Mouse (Mus musculus): Measurements from ENCODE around the gene Ankfn1. TPM values are rescaled to one million over a fixed set of nuclear protein-coding genes. Genes with fewer than 3 reads are reported as not detected.

Ankfn1 gene
- polyA plus RNA-seq, 1 experiment = 2.4 TPM

DNA sequence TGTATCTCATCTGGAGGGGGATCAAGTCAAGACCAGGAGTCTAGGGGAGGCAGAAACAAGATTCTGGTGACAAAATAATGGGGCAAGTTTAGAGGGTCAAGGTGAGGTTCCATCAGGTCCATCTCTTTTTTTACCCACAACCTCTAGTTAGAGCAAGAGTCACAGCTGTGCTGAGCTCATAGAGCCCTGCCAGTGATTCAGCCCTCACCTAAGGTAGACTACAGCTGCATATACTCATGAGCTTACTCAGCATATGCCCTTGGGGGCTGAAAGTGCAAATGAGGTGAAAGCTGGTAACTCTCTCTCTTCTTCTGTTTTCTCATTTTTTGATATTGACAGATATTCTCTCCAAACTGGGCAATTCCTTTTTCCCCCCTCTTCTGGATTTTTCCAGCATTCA lies 150.2 kb downstream of the Ankfn1 start:
- no peak for DNase-seq
- no peak overlapping the region for H3K27ac ChIP-seq (ENCODE audit: insufficient read depth, low read length)
- no peaks in the 10 kb centered on the region for H3K27me3 ChIP-seq (ENCODE audit: control insufficient read depth, insufficient read depth, low read length)
- H3K4me3 ChIP-seq (replicated peaks; ENCODE audit: insufficient read depth, low read depth, low read length) = no peak overlapping the region
- no peaks in the 10 kb centered on the region for H3K4me1 ChIP-seq (ENCODE audit: control insufficient read depth, insufficient read depth, low read length)
- TF ChIP-seq CTCF (IDR thresholded peaks at IDR 0.05; ENCODE audit: borderline replicate concordance, insufficient read depth, low read depth, low read length) (no peak), POLR2A (IDR thresholded peaks at IDR 0.05; ENCODE audit: borderline replicate concordance, insufficient read depth, low read length) (no peak)

- H3K27me3 ChIP-seq (ENCODE audit: control insufficient read depth, insufficient read depth, low read length) = no peaks in the 10 kb centered on the region
- TF ChIP-seq CTCF (IDR thresholded peaks at IDR 0.05; ENCODE audit: borderline replicate concordance, insufficient read depth, low read depth, low read length) = no peak
- 62% methylated on average over 13 of the region's 13 CpGs for WGBS
- H3K4me3 ChIP-seq (replicated peaks; ENCODE audit: insufficient read depth, low read depth, low read length) = no peak overlapping the region
- no peak overlapping the region for H3K27ac ChIP-seq (ENCODE audit: insufficient read depth, low read length)
- no peaks in the 10 kb centered on the region for H3K4me1 ChIP-seq (ENCODE audit: control insufficient read depth, insufficient read depth, low read length)
- no peak for DNase-seq
Measured at GRCm38 (mm10) chr11:89623698-89624445, 153.6 kb downstream of the Ankfn1 start.

DNA sequence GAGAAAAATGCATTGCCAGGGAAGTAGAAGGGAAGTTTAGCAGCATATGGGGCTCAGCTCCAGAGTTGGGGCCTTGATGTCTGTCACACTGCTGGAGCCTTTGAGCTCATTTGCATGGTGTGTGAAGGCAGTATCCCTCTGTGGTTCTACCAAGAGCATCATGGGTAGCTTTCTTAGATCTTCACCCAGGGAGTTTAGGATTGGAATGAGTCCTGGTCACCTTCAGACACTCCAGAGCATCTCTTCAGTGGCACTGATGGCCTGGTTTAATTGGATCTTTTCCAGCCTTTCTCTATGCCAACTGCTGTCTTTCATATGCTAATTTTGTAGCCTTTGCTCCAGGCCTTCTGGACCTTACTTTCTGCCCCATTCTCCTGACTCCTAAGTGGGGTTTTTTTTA lies 157.5 kb downstream of the Ankfn1 start:
- peak; percentile 6 to 35 for DNase-seq
- TF ChIP-seq POLR2A (IDR thresholded peaks at IDR 0.05; ENCODE audit: borderline replicate concordance, insufficient read depth, low read length) (no peak), CTCF (IDR thresholded peaks at IDR 0.05; ENCODE audit: borderline replicate concordance, insufficient read depth, low read depth, low read length) (no peak)
- Histone ChIP-seq H3K27ac (ENCODE audit: insufficient read depth, low read length) (no peak overlapping the region), H3K4me3 (replicated peaks; ENCODE audit: insufficient read depth, low read depth, low read length) (no peak overlapping the region), H3K27me3 (ENCODE audit: control insufficient read depth, insufficient read depth, low read length) (no peaks in the 10 kb centered on the region), H3K4me1 (ENCODE audit: control insufficient read depth, insufficient read depth, low read length) (no peaks in the 10 kb centered on the region)

GRCm38 (mm10) chr11:89615806-89616205 lies 161.6 kb downstream of the Ankfn1 start:
- WGBS = 84% methylated on average over 2 of the region's 2 CpGs
- no peak for DNase-seq
- Histone ChIP-seq H3K4me3 (replicated peaks; ENCODE audit: insufficient read depth, low read depth, low read length) (no peak overlapping the region), H3K4me1 (ENCODE audit: control insufficient read depth, insufficient read depth, low read length) (no peaks in the 10 kb centered on the region), H3K27me3 (ENCODE audit: control insufficient read depth, insufficient read depth, low read length) (no peaks in the 10 kb centered on the region), H3K27ac (ENCODE audit: insufficient read depth, low read length) (no peak overlapping the region)
- TF ChIP-seq POLR2A (IDR thresholded peaks at IDR 0.05; ENCODE audit: borderline replicate concordance, insufficient read depth, low read length) (no peak), CTCF (IDR thresholded peaks at IDR 0.05; ENCODE audit: borderline replicate concordance, insufficient read depth, low read depth, low read length) (no peak)

- WGBS = 74% methylated on average over 3 of the region's 3 CpGs
- TF ChIP-seq CTCF (IDR thresholded peaks at IDR 0.05; ENCODE audit: borderline replicate concordance, insufficient read depth, low read depth, low read length) (no peak), POLR2A (IDR thresholded peaks at IDR 0.05; ENCODE audit: borderline replicate concordance, insufficient read depth, low read length) (no peak)
- Histone ChIP-seq H3K27me3 (ENCODE audit: control insufficient read depth, insufficient read depth, low read length) (no peaks in the 10 kb centered on the region), H3K27ac (ENCODE audit: insufficient read depth, low read length) (no peak overlapping the region), H3K4me1 (ENCODE audit: control insufficient read depth, insufficient read depth, low read length) (no peaks in the 10 kb centered on the region), H3K4me3 (replicated peaks; ENCODE audit: insufficient read depth, low read depth, low read length) (no peak overlapping the region)
- no peak for DNase-seq
Measured at GRCm38 (mm10) chr11:89611596-89611995, 165.9 kb downstream of the Ankfn1 start.

- H3K4me1 ChIP-seq (ENCODE audit: control insufficient read depth, insufficient read depth, low read length) = no peaks in the 10 kb centered on the region
- WGBS = 62% methylated on average over 7 of the region's 7 CpGs
- no peaks in the 10 kb centered on the region for H3K27me3 ChIP-seq (ENCODE audit: control insufficient read depth, insufficient read depth, low read length)
- H3K4me3 ChIP-seq (replicated peaks; ENCODE audit: insufficient read depth, low read depth, low read length) = no peak overlapping the region
- no peak for DNase-seq
- no peak overlapping the region for H3K27ac ChIP-seq (ENCODE audit: insufficient read depth, low read length)
- no peak for TF ChIP-seq CTCF (IDR thresholded peaks at IDR 0.05; ENCODE audit: borderline replicate concordance, insufficient read depth, low read depth, low read length)
- no peak for TF ChIP-seq POLR2A (IDR thresholded peaks at IDR 0.05; ENCODE audit: borderline replicate concordance, insufficient read depth, low read length)
Measured at GRCm38 (mm10) chr11:89608071-89608470, 169.4 kb downstream of the Ankfn1 start.

GRCm38 (mm10) chr11:89607270-89607669 lies 170.2 kb downstream of the Ankfn1 start:
- WGBS = 87% methylated on average over 3 of the region's 3 CpGs
- TF ChIP-seq POLR2A (IDR thresholded peaks at IDR 0.05; ENCODE audit: borderline replicate concordance, insufficient read depth, low read length) (no peak), CTCF (IDR thresholded peaks at IDR 0.05; ENCODE audit: borderline replicate concordance, insufficient read depth, low read depth, low read length) (no peak)

GRCm38 (mm10) chr11:89606346-89606745 lies 171.1 kb downstream of the Ankfn1 start:
- Histone ChIP-seq H3K4me3 (replicated peaks; ENCODE audit: insufficient read depth, low read depth, low read length) (no peak overlapping the region), H3K27ac (ENCODE audit: insufficient read depth, low read length) (no peak overlapping the region), H3K27me3 (ENCODE audit: control insufficient read depth, insufficient read depth, low read length) (no peaks in the 10 kb centered on the region), H3K4me1 (ENCODE audit: control insufficient read depth, insufficient read depth, low read length) (no peaks in the 10 kb centered on the region)
- WGBS = 48% methylated on average over 6 of the region's 6 CpGs
- no peak for TF ChIP-seq CTCF (IDR thresholded peaks at IDR 0.05; ENCODE audit: borderline replicate concordance, insufficient read depth, low read depth, low read length)
- TF ChIP-seq POLR2A (IDR thresholded peaks at IDR 0.05; ENCODE audit: borderline replicate concordance, insufficient read depth, low read length) = no peak
- no peak for DNase-seq

More at GRCm38 (mm10) chr11:89607270-89607669, 170.2 kb downstream of the Ankfn1 start:
- Histone ChIP-seq H3K27me3 (ENCODE audit: control insufficient read depth, insufficient read depth, low read length) (no peaks in the 10 kb centered on the region), H3K4me1 (ENCODE audit: control insufficient read depth, insufficient read depth, low read length) (no peaks in the 10 kb centered on the region), H3K27ac (ENCODE audit: insufficient read depth, low read length) (no peak overlapping the region), H3K4me3 (replicated peaks; ENCODE audit: insufficient read depth, low read depth, low read length) (no peak overlapping the region)
- DNase-seq = no peak

Data from cerebellum, adult 2 months (tissue).